Mouse (Mus musculus) testis, postnatal 14 days (tissue): ENCODE data around the gene Adipoq.

Experiments used
- DNase-seq: peaks from one replicate; pipeline ENCODE4 v3.0.0; 2021; ENCODE audit warnings: low spot score

Adipoq gene

DNA sequence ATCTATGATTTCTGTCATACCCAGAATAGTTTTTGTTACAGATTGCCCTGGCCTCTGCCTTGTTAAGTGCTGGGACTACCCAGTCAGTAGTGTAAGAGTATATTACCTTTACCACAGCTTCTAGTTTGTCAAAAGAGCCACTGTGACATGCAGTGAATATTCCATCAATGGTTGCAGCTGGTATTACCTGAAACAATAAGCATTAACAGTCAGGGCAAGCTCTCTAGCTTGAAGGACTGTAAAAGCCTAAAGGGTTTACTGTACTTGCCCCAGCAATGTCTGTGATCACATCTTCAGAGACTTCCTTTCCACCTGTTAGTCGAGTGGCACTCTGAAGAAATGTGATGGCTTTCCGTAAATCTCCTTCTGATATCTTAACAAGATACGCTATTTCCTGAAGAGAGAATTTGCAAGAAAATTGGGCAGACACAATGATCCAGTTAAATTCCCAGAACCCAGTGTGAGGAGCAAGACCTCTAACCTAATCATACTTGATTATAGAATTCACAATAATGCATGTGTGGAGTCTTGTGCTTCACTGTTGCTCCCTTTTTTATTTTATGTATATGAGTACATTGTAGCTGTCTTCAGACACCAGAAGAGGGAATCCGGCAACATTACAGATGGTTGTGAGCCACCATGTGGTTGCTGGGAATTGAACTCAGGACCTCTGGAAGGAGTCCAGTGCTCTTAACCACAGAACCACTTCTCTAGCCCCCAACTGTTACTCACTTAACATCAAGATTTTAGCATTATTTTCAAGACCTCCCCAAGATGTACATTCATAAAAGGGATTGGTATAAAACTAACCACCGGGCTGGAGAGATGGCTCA is 31.8 kb upstream of the Adipoq start:
- no peak for DNase-seq

DNA sequence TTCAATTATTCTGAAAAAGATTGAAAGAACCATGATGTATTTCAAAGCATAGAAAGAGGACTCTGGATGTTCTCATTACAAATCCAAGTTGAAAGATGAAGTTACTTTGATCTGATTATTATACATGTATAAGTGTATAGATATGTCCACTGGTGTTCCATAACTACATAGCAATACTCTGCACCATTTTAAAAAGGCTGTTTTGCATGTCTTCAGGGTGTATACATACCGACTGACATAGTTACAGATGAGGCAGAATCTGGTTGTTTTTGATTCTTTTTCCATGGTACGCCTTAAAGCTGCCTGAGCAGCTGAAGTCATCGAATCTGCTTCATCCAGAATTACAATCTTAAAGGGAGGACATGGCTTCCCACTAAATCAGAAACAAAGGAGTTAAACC is 30.9 kb upstream of the Adipoq start:
- DNase-seq: no peak

DNA sequence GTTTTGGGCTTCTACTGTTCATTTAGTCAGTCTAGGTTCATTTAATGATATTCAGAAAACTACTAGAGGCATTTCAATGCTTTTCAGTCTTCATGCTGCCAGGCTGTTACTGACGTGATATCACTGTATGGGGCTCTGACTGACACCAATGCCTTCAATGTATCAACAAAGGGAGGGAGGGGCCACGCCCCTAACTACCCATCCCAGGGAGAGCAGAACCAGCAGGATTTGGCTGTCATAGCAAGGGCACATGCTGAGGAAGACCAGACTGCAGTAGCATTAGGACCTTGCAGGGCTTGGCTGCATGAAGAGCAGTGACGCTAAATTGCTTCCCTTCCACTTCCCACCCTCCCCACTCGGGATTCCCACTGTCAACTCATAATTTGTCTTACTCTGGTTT is 29.2 kb upstream of the Adipoq start:
- DNase-seq: no peak

DNA sequence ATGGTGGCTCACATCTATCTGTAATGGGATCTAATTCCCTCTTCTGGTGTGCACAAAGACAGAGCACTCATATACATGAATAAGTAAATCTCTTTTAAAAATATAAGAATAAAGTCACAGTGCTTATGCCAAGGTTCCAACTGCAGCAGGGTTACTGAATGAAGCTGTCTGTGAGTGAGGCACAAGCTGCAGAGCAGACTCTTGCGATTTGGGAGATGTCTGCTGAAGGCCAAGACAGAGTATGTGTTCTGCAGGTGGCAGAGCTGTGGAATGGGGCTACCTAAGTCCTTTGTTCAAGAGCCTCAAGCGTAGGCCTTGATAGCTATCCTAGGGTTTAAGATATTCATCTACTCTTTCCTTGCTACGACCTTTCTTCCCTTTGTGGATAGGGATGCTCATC is 23.9 kb upstream of the Adipoq start:
- no peak for DNase-seq

DNA sequence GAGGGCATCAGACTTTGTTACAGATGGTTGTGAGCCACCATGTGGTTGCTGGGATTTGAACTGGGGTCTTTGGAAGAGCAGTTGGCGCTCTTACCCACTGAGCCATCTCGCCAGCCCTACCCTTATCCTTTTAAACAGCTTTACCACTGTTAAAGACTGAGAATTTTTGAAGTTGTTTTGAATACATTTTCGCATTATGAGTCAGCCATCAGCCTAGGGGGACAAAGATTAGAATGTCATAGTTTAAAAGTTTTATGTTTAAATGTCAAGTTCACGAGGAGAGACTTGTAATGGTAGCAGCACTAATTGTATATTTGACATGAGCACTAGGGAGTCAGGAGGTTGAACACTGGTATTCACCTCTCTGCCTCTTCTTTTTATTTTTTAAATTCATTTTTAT is 23.2 kb upstream of the Adipoq start:
- DNase-seq: no peak

DNA sequence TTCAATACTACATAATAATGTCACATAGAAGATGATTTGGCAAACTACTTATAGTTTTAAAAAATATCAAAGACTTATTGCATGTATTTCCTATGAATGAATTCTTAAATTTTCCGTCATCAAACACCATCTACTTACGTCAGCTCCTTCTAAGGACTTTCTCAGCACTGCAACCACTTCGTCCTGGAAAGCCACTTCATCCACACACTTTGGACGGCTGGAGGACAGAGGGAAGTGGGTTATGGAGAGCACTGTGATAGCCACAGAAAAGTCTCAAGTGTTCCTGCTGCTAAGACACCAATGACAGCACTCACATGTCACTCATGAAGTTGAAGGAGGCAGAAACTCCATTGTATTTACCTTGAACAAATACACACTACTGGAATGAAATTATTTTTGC is 21.9 kb upstream of the Adipoq start:
- no peak for DNase-seq

DNA sequence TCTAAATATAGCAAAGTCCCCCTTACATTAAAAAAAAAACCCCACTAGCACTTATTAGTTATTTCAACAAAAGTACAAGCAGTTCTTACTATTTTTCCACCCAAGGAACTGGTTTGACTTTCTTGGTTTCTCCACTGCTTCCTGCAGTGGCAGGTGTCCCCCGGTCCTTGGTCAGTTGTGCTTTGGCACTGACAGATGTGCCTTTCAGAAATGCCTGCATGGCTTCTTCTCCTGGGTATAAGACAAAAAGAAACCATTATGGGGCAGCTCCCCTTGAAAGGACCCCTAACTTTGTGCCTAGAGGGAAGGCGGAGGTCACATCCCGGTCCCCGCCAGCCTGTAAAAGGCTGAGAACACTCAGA is 19.0 kb upstream of the Adipoq start:
- DNase-seq: no peak

DNA sequence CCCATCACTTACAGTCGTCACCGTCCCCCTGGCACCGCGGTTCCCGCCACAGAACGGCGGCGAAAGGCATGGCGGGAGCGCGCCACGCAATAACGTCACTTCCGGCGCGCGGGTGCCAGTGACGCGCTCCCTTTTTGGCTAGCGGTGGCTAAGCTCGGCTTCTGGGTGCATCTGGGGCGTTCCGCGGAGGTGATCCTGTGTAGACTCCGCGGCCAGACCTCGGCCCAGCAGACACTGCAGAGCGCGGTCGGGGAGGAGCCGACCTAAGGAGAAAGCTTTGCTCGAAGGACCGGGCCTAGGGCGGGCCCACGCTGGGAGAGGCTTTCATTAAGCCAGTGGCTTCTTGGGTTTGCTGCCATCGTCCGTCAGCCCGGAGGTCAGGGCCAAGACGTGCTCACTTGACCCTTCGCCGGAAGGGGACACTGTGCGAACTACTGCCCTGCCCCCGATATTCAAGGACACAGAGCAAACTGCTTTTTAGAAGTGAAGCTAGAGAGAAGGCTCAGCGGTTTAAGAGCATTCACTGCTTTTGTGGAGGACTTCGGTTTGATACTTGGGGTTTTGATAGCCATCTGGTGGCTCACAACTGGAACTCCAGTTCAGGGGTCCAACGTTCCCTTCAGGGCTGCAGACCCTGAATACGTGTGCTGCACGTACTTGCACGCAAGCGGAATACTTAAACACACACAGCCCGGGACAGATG is 18.5 kb upstream of the Adipoq start, which contains the start of gene Rfc4:
Gene Rfc4 (minus strand): TSS at position 65 of the 703 bp plus-strand sequence.
- peak; percentile 88 for DNase-seq

DNA sequence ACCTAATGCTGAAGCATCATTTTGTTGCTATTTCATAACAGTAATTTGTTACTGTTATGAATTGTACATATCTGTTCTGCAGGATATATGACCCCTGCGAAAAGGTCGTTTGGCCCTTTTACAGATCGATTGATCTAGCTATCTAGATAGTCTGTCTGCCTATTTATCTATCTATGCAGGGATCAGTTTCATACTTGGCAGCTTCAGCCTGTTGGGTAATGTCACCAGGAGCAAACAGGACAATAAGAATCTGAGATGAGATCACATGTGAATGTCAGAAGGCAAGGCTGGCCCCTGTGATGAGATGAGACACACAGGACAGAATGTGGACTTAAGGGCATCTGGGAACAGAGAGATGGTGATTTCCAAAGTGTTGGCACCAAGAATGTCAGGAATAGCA is 16.0 kb upstream of the Adipoq start:
- DNase-seq: no peak

DNA sequence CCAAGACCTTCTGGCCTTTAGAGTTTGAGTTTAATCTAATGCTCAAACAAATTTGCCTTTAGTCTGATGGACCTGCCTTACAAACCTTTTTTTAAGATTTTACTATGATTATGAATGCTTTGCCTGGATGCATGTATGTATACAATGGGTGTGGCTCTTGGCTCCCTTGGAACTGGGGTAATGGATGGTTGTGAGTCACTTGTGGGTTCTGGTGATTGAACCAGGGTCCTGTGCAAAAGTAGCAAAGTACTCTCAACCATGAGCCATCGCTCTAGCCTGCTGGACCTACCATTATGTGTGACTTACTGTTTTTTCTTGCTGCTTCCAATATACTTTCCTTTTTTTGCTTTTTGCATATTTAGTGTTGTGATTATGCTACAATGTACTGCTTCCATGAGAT is 14.0 kb upstream of the Adipoq start:
- DNase-seq: no peak

DNA sequence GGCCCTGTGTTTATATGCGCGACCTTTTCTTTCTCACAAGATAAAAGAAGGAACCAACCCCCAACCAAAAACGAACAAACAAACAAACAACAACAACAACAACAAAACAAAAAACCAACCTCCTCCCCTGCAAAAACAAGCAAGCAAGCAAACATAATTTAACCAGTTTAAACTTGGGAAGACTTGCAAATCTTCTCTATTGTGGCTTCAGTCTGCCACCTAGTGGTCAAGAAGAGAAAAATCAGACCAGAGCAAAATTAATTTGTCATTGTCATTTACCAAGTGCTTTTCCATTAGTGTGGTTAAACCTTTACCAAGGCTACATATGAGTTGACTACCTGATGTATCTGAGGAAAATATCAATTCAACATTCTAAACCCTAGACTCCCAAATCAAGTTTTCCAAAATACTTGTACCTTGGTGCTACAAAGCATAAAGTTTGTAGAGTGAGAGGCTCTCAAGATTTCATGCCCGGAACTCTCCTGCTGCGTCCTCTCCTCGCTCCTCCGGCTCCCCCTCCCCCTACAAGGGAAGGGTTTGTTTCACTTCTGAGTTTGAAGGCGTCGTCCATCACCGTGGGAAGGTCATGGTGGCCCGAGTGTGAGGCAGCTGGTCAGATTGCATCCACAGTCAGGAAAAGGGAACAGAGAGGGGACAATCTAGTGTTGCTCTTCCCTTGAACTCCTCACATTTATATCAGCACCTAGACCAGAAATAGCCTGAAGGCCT is 10.8 kb upstream of the Adipoq start:
- DNase-seq: no peak

DNA sequence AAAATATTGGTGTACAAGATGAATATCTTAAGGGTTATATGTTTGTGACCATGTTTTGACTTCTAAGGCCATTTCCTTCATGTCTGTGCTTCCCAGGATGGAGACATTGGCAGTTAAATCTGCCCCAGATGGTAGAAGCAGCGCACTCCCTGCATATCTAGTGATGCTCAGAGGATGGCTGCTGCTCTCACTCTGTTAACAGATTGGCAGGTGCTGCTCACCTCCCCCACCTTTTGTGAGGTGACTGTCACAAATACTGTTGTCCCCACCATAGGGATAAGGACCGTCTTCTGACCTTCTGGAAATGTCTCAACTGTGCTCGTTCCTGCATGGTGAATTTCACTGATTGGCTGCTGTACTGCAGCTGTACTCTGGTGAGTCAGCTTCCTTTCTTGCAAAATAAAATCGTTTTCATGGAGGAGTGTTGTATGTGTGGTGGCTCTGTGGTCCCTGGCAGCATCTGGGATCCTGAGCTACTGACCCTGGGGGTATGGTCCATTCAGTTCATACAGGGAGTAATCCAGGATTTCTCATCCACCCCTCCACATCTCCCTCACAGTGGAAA is 9.8 kb upstream of the Adipoq start:
- no peak for DNase-seq

DNA sequence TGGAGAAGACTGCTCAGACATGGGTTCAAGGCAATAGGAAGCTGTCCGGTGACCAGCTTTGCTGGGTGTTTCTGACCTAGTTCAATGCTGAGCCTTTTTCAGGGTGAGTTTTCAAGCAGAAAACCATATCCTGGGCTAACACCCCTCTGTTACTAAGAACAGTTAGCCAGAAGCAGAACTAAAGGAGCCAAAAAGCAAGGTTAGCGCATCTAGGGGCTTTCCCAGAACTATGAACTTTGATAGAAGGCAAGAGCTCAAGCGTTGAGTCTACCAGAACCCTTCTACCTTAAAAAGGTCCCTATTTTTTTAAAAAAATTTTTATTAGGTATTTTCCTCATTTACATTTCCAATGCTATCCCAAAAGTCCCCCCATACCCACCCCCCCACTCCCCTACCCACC is 5.4 kb upstream of the Adipoq start:
- DNase-seq: no peak

DNA sequence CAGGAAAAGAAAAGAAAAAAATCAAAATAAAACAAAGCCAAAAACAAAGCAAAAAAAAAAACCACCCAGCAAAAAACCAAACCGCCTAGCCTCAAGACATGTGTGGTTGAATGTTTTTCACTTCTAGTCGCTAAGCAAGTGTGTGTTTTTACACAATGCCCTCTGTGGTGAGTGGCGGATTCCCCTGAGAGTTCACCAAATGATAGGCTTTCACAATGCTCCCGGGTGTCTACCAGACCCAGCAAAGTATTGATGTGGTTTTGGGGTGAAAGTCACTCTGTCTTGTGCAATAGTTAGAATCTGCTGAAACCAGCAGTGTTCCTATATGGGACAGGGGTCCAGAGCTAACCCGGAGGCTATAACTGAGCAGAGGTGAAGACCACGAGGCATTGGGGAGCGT is 2.0 kb upstream of the Adipoq start:
- DNase-seq: no peak

DNA sequence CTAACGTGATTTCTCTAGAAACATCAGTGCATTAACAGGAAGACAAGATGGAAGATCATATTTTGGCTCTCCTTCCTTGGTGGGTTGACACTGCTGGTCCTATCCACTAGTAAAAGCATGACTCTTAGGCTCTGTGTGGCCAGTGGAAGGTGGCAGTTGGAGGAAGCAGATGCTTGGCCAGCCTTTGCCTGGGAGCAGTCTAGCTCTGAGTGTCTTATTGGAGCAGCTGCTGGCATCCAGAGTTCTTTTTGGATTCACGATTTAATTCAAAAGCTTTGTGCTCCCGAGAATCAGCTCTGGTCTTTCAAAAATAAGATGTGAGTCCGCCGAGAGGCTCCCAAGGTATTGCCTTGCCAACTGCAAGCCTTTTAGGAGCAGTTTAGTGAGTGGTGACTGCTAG is 1.1 kb upstream of the Adipoq start:
- DNase-seq: no peak

DNA sequence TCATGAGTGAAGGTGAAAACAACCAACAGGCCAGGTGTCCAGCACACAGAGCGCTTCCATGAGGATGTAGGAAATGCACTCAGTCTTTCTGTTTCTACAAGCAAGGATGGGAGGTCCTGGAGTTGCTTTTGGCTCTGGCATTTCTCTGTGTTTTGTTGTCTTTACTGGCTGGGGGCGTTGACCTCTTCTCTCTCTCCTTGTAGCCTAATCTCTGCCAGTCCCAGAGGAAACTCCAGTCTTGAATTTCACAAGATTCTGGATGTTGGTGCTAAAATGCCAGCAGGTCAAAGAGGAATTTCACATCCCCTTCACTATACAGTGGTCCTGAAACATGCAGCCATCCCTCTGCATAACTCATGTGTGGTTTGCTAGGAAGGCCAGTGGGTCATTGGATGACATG is 2.6 kb downstream of the Adipoq start:
- no peak for DNase-seq

DNA sequence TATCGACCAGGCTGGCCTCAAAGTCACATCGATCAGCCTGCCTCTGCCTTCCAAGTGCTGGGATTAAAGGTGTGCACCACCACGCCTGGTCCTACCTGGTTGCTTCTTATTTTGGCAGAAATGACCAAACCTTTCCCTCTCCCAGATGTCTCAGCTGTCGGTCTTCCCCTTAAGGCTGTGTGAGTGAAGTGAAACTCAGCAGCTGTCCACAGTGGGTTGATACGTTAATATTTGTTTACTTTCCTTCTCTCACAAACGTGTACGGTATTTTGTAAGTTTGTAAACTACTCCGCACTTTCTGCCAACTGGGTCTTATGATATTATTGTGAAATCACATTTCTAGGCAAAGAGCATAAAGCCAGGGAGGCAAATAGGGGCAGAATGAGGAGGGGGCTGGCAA is 3.1 kb downstream of the Adipoq start:
- DNase-seq: no peak

DNA sequence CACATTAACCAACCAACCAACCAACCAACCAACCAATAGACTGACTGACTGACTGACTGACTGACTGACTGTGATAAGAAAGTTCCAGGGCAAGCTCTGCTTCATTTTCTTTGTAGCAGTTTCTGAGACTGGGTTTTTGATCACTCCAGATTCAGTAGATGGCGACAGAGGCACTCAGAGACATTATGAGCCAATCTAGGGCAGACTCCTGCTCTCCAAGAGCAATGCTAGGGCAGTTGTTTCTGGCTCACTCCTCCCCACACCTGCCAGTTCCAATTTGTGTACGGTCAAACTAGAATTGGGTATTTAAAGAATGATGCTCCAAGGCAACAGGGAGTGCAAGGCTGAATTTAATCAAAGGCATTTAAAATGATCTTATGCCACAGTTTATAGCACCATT is 5.1 kb downstream of the Adipoq start:
- DNase-seq: no peak

DNA sequence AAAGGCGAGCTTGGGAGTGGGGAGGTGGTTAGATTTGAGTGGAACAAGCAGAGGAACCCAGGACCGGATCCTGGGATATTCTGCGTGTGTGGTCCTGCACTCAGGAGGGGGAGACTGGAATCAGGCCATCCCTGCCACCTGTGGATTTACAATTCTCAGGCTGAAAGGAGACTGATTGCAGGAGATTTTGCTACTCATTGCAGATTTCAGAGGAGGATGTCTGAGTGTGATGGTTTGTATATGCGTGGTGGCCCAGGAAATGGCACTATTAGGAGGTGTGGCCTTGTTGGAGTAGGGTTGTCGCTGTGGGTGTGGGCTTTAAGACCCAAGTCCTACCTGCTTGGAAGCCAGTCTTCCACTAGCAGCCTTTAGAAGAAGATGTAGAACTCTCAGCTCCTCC is 7.9 kb downstream of the Adipoq start:
- no peak for DNase-seq

DNA sequence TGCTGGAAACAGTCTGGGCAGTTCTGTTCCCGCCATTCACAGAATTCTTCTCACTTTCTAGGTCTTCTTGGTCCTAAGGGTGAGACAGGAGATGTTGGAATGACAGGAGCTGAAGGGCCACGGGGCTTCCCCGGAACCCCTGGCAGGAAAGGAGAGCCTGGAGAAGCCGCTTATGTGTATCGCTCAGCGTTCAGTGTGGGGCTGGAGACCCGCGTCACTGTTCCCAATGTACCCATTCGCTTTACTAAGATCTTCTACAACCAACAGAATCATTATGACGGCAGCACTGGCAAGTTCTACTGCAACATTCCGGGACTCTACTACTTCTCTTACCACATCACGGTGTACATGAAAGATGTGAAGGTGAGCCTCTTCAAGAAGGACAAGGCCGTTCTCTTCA is 10.7 kb downstream of the Adipoq start:
- no peak for DNase-seq

DNA sequence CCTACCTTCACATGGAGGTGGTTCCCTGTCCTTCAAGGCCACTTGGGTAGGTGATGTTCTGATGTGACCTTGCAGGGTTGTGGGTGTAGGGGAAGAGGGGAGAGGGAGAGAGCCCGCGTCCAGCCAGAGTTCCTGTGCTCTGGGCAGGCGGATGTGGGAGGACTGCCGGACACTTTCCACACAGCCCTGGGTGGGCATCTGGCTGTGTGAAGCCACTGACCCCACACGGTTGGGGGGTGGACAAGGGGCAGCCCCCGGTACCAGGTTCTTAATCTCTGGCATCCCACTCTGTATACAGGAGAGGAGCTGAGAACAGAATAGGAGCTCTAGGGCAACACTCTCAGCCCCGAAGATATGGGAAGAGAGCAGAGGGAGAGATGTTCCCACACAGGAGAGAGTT is 12.0 kb downstream of the Adipoq start:
- DNase-seq: no peak

DNA sequence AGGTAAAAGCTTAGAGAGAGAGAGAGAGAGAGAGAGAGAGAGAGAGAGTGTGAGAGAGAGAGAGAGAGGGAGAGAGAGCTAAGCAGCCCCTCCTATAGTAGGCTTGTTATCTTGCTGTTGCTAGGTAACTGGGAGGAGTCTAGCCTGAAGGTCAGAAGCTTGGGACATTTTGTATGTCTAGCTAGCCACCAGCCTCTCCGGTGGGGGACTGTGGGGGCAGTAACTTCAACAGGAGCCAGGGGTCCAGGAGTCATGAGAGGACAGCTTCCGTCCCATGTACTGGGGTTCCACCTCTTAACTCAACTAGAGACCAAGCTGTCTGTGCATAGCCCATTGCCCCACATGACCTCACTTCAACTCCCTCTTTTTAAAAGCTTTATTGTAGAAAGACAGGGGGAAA is 12.6 kb downstream of the Adipoq start:
- DNase-seq: no peak

DNA sequence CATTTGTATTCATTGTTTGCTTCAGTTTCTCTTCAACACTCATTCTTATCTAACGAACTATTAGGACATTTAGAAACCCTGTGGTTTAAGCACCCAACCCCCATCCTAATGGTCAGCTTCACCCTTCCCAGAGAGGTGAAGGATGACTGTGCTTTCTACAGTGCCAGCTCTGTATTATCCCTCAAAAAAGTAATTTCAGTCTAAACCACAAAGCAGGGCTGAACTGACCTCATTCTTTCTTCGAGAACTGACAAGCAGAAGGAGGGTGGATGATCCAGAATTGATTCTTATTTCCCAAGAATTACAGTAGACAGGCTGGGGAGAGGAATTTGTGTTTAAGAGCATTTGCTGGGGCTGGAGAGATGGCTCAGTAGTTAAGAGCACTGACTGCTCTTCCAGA is 13.4 kb downstream of the Adipoq start:
- DNase-seq: no peak
